Mouse (Mus musculus) monocyte, adult 2 months (primary cell): Measurements from ENCODE around the gene Hspb9.

Experiments used
- DNase-seq, 2 experiments: peaks; one replicate each; pipeline ENCODE4 v3.0.0; 2022; ENCODE audit warnings: low spot score in 2 of 2, low read depth in 1 of 2

Gene Hspb9

GRCm38 (mm10) chr11:100705095-100705747 is 8.4 kb upstream of the Hspb9 start:
- no peak for DNase-seq

GRCm38 (mm10) chr11:100709201-100709810 is 4.3 kb upstream of the Hspb9 start:
- DNase-seq, result no peak

- DNase-seq, result no peak
Observed at GRCm38 (mm10) chr11:100710528-100710927, 3.1 kb upstream of the Hspb9 start.

DNA sequence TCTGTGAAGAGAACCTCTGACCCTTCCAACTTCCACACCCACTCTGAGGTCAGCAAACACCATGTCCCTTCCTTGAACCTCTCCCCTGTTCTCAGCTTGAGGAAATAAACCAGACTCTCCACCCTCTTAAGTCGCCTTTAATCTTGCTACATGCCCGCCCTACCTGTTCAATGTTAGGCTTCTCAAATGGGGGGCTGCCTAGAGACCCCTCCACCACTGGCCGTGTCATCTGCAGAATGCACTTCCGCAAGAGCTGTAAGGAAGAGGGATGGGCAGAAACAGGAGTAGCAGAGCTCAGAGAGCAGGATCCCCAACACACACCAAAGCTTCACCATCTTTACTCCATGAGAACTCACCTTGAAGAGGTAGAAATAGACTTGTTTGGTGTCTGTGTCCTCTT is 2.7 kb upstream of the Hspb9 start:
- DNase-seq, result no peak

- DNase-seq, result no peak
Observed at GRCm38 (mm10) chr11:100711783-100712615, 1.7 kb upstream of the Hspb9 start, which contains the start of gene Kat2a. TSS of gene Kat2a (minus strand) at chr11:100712465.

GRCm38 (mm10) chr11:100713174-100713573 is 476 bp upstream of the Hspb9 start:
- DNase-seq, result no peak

GRCm38 (mm10) chr11:100714534-100714915 is 875 bp downstream of the Hspb9 start:
- DNase-seq, result no peak

DNA sequence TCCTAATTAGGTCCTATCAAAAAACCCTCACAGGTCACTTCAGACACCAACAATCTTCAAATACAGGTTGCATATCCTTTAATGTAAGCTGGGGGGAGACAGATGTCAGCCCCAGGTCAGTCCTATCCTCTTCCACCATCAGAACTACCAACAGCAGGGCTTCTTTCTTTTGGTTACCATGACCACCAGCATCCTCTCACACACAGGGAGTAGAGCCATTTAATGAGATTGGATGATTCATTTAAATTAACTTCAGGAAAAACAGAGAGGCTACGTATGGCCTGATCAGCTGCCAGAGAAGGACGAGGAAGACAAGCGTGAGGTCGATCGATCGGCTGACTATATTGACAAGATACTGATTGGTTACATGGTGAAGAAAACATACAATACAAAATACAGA is 1.3 kb downstream of the Hspb9 start:
- no peak for DNase-seq

DNA sequence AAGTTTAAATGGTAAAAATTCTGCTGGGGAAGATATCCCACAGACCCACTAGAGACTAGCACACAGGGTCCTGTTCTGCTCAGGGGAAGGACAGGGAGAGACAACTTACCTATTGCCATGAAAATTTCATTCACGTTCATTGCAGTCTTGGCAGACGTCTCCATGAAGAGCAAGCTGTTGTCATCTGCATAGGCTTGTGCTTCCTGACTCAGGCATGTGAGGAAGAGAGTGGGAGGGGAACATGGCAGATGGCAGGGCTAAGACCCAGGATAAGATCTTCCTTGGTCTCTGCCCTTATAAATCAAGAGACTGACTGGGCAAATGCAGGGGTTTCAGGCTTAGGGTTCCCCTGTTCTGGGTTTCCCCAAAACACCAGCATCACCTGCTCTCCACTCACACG is 3.0 kb downstream of the Hspb9 start:
- no peak for DNase-seq

- DNase-seq, result no peak
Observed at GRCm38 (mm10) chr11:100718462-100718861, 4.8 kb downstream of the Hspb9 start.

- no peak for DNase-seq
Observed at GRCm38 (mm10) chr11:100718866-100719265, 5.2 kb downstream of the Hspb9 start.

GRCm38 (mm10) chr11:100719312-100719711 is 5.7 kb downstream of the Hspb9 start:
- DNase-seq, result no peak

GRCm38 (mm10) chr11:100719893-100720292 is 6.2 kb downstream of the Hspb9 start:
- no peak for DNase-seq

- no peak for DNase-seq
Observed at GRCm38 (mm10) chr11:100720345-100720744, 6.7 kb downstream of the Hspb9 start.

DNA sequence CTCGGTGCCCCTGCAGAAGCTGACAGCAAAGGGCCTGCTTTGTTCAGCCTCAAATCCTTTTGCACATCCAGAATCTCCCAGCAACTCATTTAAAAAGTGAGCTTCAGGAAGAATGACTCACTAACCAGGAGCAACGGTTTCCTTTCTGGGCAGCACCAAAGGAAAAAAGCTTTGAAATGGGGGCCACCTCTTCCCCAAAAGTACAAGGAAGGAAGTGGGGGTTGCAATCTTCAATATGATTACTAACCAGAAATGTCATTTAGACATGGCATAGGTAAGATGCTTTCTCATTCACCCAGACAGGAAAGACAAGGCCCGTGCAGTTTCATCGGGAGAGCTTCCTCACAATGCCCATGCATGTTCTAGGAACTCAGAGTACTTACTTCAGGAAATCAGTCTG is 7.6 kb downstream of the Hspb9 start:
- no peak for DNase-seq

GRCm38 (mm10) chr11:100721776-100722492 is 8.3 kb downstream of the Hspb9 start:
- DNase-seq, result no peak

- DNase-seq, result no peak
Observed at GRCm38 (mm10) chr11:100722493-100723028, 8.9 kb downstream of the Hspb9 start.

DNA sequence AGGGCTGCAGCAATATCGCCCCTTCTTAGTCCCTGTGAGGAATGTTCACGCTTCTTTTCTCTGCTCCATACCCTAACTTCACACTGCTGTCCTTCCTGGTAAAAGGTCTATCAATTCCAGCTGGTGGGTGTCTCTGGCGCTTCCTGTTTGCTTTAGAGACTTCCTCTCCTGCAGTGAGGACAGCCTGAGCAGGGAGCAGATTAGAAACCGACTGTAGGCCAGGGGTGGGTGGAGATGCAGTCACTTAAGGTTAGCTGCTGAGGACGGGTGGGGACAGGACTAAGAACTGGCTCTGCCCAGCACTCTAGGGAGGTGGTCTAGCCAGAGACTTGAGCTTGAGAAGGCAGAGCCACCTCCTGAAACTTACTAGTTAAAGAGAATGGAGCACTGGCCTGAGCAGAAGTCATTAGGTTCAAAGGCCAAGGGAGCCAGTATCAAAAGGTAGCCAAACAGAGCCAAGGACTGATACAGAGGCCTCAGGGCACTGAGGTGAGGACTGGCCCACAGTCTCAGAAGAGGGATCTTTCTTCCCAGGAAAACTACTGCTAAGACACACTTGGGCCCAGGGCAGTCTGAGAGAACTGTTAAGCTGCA is 11.4 kb downstream of the Hspb9 start:
- no peak for DNase-seq

GRCm38 (mm10) chr11:100727201-100727600 is 13.6 kb downstream of the Hspb9 start:
- DNase-seq, result no peak

DNA sequence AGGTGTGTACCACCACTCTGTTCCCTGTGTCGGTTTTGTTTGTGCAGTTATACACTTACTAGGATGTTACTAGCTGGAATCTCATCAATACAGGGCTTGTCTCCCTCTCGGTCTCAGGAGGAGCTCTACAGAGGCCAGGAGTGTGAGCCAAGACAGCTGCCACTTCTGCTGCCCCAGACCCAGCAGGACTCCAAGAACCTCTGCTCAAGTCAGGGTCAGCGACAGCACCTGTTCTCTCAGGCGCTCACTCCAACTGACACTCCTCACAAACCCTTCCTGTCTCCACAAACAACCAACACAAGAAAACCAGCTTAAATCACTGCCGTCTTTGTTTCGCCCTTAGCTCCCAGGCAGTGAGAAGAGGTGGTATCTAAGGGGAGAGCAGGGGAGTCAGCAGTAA is 15.0 kb downstream of the Hspb9 start:
- DNase-seq, result no peak

- DNase-seq, result no peak
Observed at GRCm38 (mm10) chr11:100729976-100730375, 16.3 kb downstream of the Hspb9 start.
